ENCODE assay signal across 8 mouse cellular contexts in the genomic region with DNA sequence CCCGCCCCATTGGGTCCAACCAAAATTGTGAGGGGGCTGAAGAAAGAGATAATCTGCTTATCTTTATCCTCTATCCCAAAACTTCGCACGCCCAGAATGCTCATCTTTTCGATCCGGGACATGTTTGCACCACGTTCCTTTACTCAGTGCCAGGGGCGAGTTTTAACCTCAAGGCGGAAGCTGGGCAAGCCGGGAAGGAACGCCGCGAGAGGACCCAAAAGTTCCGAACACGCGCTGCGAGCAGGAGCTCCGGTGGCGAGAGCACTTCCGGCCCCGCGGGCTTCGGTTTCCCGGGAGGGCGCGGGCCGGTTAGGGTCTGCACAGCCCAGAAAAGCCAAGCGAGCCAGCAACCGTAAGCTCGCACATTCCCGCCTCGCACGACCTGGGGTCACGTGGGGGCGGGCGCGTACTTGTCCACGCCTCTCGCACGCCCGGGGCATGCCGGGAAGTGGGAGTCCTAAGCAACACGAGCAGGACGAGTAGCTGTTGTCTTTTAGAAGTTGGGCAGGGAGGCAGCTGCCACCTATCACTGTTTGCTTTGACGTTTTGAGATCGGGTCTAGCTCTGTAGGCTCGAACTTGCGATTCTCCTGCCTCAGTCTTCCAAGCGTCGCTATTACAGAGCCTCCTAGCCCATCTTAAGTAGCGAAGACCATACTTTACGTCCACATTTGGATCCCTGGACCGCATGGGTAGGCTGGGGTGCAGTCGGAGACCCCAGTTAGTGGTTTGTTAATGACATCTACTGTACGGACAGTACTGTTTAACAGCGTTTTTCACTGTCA. TPM values are rescaled to one million over a fixed set of nuclear protein-coding genes. Genes with fewer than 3 reads are reported as not detected.
A peak's percentile ranks its signal among the peaks of the same experiment; 100 is the strongest.
DNase-seq lines count a peak whose midpoint lies in the region; ATAC-seq and TF ChIP-seq lines count a peak whose summit lies in the region.

A gene (minus strand): TSS at position 386 of the 784 bp plus-strand sequence.

- H3K27ac ChIP-seq in embryonic facial prominence, embryonic 14.5 days (replicated peaks; ENCODE audit: low read depth, low read length), result peak within 1 kb of the TSS; percentile 86
- H3K27ac ChIP-seq in heart, adult 2 months, result peak within 1 kb of the TSS; percentile 73
- H3K27ac ChIP-seq in limb, embryonic 13.5 days, result peak within 1 kb of the TSS; percentile 83
- H3K27ac ChIP-seq in midbrain, embryonic 16.5 days (ENCODE audit: low read length), result peak within 1 kb of the TSS; percentile 61

- H3K4me2 ChIP-seq in embryonic facial prominence, embryonic 14.5 days (ENCODE audit: low read depth, low read length), result peak within 1 kb of the TSS; percentile 90
- peak within 1 kb of the TSS; percentile 88 for H3K4me2 ChIP-seq in limb, embryonic 13.5 days (replicated peaks)
- H3K4me2 ChIP-seq in midbrain, embryonic 16.5 days (ENCODE audit: low read length), result peak within 1 kb of the TSS; percentile 92

- peak; percentile 94 for TF ChIP-seq POLR2A in heart, adult 2 months (IDR thresholded peaks at IDR 0.05; ENCODE audit: insufficient read depth, low read depth, low read length)

- 5% methylated on average over 54 of the region's 55 CpGs for WGBS in embryonic facial prominence, embryonic 14.5 days
- WGBS in heart, adult 2 months, result 3% methylated on average over 55 of the region's 55 CpGs
- WGBS in limb, embryonic 13.5 days, result 5% methylated on average over 55 of the region's 55 CpGs
- 4% methylated on average over 55 of the region's 55 CpGs for WGBS in midbrain, embryonic 16.5 days

- H3K9me3 ChIP-seq in embryonic facial prominence, embryonic 14.5 days (ENCODE audit: control insufficient read depth, low read length), result no peaks in the 10 kb centered on the region
- H3K9me3 ChIP-seq in limb, embryonic 13.5 days, result no peaks in the 10 kb centered on the region
- H3K9me3 ChIP-seq in midbrain, embryonic 16.5 days (replicated peaks; ENCODE audit: control insufficient read depth, low read length, poor library complexity, severe bottlenecking), result no peaks in the 10 kb centered on the region

- no peaks in the 10 kb centered on the region for H3K27me3 ChIP-seq in embryonic facial prominence, embryonic 14.5 days (replicated peaks; ENCODE audit: control insufficient read depth, insufficient read depth, low read length)
- no peaks in the 10 kb centered on the region for H3K27me3 ChIP-seq in heart, adult 2 months (ENCODE audit: control insufficient read depth, insufficient read depth, low read length)
- H3K27me3 ChIP-seq in limb, embryonic 13.5 days, result no peaks in the 10 kb centered on the region
- no peaks in the 10 kb centered on the region for H3K27me3 ChIP-seq in midbrain, embryonic 16.5 days (ENCODE audit: control insufficient read depth, insufficient read depth, low read depth, low read length)

- no peaks in the 10 kb centered on the region for H3K79me2 ChIP-seq in heart, adult 2 months (replicated peaks; ENCODE audit: control insufficient read depth, insufficient read depth, low read length)

- DNase-seq in 3T3-L1 (ENCODE audit: low read depth, low spot score), result peak; percentile 86
- DNase-seq in adrenal gland, postnatal 4 days (ENCODE audit: low spot score in 2 of 2), result peak; percentile 75 to 84
- peak; percentile 97 for DNase-seq in embryonic facial prominence, embryonic 14.5 days (ENCODE audit: low spot score)
- DNase-seq in heart, adult 2 months, result peak; percentile 94
- peak; percentile 89 to 93 for DNase-seq in kidney, adult 8-10 months
- DNase-seq in spleen, postnatal 10 days (ENCODE audit: low spot score in 2 of 2), result peak; percentile 89 to 97

- peak within 1 kb of the TSS; percentile 77 for H3K4me3 ChIP-seq in embryonic facial prominence, embryonic 14.5 days (ENCODE audit: low read depth, low read length)
- peak within 1 kb of the TSS; percentile 93 for H3K4me3 ChIP-seq in heart, adult 2 months
- peak within 1 kb of the TSS; percentile 71 for H3K4me3 ChIP-seq in limb, embryonic 13.5 days
- H3K4me3 ChIP-seq in midbrain, embryonic 16.5 days (ENCODE audit: low read depth, low read length), result peak within 1 kb of the TSS; percentile 87

- ATAC-seq in embryonic facial prominence, embryonic 14.5 days (ENCODE audit: low read depth), result peak; percentile 97
- ATAC-seq in limb, embryonic 13.5 days (ENCODE audit: low FRiP score, low read depth), result peak; percentile 97
- ATAC-seq in midbrain, embryonic 16.5 days, result peak; percentile 98

- peaks cover 10% of the 10 kb centered on the region; the same call in 1 of the 2 replicates for H3K36me3 ChIP-seq in embryonic facial prominence, embryonic 14.5 days (ENCODE audit: control insufficient read depth, insufficient read depth, low read length)
- no peaks in the 10 kb centered on the region for H3K36me3 ChIP-seq in heart, adult 2 months (ENCODE audit: control insufficient read depth, insufficient read depth, low read length)
- peaks cover 6% of the 10 kb centered on the region; the same call in 1 of the 2 replicates for H3K36me3 ChIP-seq in limb, embryonic 13.5 days
- no peaks in the 10 kb centered on the region for H3K36me3 ChIP-seq in midbrain, embryonic 16.5 days (ENCODE audit: control insufficient read depth, insufficient read depth, low read length)

- peak within 1 kb of the TSS; percentile 85 for H3K9ac ChIP-seq in embryonic facial prominence, embryonic 14.5 days (ENCODE audit: low read depth, low read length)
- peak within 1 kb of the TSS; percentile 65 for H3K9ac ChIP-seq in heart, adult 2 months (ENCODE audit: low read depth, low read length)
- peak within 1 kb of the TSS; percentile 76 for H3K9ac ChIP-seq in limb, embryonic 13.5 days
- H3K9ac ChIP-seq in midbrain, embryonic 16.5 days (ENCODE audit: low read depth, low read length), result peak within 1 kb of the TSS; percentile 75

- H3K4me1 ChIP-seq in embryonic facial prominence, embryonic 14.5 days (ENCODE audit: control insufficient read depth, insufficient read depth, low read length), result peaks cover 3% of the 10 kb centered on the region; the same call in 1 of the 2 replicates
- H3K4me1 ChIP-seq in heart, adult 2 months (ENCODE audit: control insufficient read depth, insufficient read depth, low read length), result peaks cover 2% of the 10 kb centered on the region
- H3K4me1 ChIP-seq in limb, embryonic 13.5 days, result peaks cover 8% of the 10 kb centered on the region
- peaks cover 5% of the 10 kb centered on the region for H3K4me1 ChIP-seq in midbrain, embryonic 16.5 days (ENCODE audit: control insufficient read depth, insufficient read depth, low read length)

- TF ChIP-seq EP300 in heart, adult 2 months (IDR thresholded peaks at IDR 0.05; ENCODE audit: insufficient read depth, low read depth, low read length), result 0 out of 2 replicates have a peak, but pooled peaks have one; percentile 50

- no peak for TF ChIP-seq CTCF in heart, adult 2 months (IDR thresholded peaks at IDR 0.05)

- intact Hi-C loops in heart, adult 2 months (cut with DNase I), result no loop called here

RNA-seq across cellular contexts. Expression of the gene that starts here (rescaled TPM):
- 10 to 100 TPM; 21.5 to 24.4 TPM for total RNA-seq in adrenal gland, postnatal 4 days (2021)
- polyA plus RNA-seq in embryonic facial prominence, embryonic 14.5 days (2014; fragmentation: Nextera tagmentation; extraction: Ambion mirVana), result 18.0 and 19.5 TPM in 2 replicates
- 1 to 10 TPM; 6.8 TPM for total RNA-seq in heart, adult 2 months (2021)
- 1.9 and 3.0 TPM in 2 replicates for polyA plus RNA-seq in heart, adult 2 months (2012; rRNA removed)
- 30.4 TPM in 2 replicates for polyA plus RNA-seq in limb, embryonic 13.5 days (2015; fragmentation: Nextera tagmentation; extraction: Ambion mirVana)
- 11.0 and 11.7 TPM in 2 replicates for polyA plus RNA-seq in midbrain, embryonic 16.5 days (2015; fragmentation: Nextera tagmentation; extraction: Ambion mirVana)

Comparison
In these comparisons a context has a peak if more than half of its experiments do, and no peak if none do; other contexts are left out.
1. Peak in every context shown above with its lines: DNase-seq, ATAC-seq, H3K4me3 ChIP-seq and H3K27ac ChIP-seq.